Mouse (Mus musculus): ENCODE results near the gene Rhox3g.
"Not testable (repeated sequence)": the region's sequence is repeated elsewhere in the genome, so short reads cannot be mapped to it uniquely, and the experiment has no call there.

Gene Rhox3g

DNA sequence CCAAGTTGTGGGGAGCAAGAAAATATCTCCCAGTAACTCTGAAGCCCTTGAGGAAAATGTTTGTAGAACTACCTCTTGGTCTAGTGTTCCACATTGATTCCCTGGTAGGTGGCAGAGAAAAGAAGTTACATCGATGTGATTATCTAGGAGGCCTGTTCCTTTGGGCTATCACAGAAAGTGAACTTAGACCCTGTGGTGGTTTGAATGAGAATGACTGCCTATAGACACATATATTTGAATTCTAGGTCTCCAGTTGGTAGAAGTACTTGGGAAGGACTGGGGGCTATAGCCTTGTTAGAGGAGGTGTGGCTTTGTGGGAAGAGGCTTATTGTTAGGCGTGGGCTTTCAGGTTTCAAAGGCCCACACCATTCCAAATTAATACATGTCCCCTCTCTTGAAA is at the start of gene Rhox3g:
Gene Rhox3g (minus strand): TSS at position 101 of the 400 bp plus-strand sequence.
- not testable (repeated sequence) for DNase-seq

DNA sequence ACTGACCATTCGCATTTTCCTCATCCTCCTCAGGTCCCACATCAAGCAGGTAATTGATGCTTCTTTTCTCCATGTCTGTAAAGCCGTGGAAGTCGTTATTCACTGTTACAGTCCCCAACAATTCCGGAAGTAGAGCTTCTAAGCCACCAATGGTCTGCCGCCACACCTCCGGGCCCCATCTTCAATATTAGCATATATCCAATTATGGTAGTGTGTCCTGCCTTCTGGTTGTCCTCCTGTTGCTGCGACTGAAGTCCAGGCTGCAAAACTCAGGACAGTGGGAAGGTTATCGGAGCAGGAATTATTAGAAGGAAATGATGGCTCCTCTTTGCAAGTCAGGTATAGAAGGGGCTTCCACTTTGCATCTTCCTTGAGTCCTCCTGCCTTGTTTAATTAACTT is 44.8 kb upstream of the Rhox3g start, which contains the start of gene Rhox2h:
Gene Rhox2h (minus strand): TSS at position 101 of the 400 bp plus-strand sequence.
- DNase-seq = not testable (repeated sequence)

DNA sequence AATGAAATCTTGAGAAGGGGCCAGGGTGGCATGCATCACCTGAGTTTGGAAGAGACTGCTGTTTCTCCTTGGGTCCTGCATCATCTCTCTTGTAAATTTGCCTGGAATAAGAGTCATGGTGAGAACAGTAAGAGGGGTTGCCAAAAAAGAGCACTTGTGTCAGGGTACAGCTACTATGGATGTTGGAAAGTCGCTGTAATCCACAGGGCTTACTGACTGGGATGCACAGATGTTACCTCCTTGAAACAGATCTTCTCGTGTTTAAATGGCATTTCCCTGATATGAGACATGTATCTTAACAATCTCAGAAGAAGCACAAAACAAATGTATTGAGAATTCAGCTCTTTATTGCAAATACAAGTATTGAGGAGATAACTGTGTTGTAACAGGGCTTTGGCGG is 40.3 kb upstream of the Rhox3g start, which contains the start of gene Rhox3h:
Gene Rhox3h (minus strand): TSS at position 101 of the 400 bp plus-strand sequence.
- DNase-seq = not testable (repeated sequence)

DNA sequence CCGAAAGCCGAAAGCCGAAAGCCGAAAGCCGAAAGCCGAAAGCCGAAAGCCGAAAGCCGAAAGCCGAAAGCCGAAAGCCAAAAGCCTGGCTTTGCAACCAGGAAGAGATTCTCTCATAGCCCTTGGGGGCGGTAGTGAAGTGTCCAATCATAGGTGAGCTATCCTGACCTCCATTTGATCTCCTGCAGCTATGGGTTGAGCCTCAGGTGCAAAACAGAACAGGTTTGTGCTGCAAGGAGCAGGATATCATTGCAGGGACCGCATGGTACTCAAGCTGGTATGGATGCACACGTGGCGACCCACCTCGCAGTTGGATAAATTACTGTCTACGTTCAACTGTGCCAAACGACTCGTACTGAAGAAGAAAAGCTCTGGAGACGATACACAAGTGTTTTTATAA is 22.8 kb upstream of the Rhox3g start, which contains the start of gene Rhox4g:
Gene Rhox4g (minus strand): TSS at position 101 of the 400 bp plus-strand sequence.
- DNase-seq = not testable (repeated sequence)

DNA sequence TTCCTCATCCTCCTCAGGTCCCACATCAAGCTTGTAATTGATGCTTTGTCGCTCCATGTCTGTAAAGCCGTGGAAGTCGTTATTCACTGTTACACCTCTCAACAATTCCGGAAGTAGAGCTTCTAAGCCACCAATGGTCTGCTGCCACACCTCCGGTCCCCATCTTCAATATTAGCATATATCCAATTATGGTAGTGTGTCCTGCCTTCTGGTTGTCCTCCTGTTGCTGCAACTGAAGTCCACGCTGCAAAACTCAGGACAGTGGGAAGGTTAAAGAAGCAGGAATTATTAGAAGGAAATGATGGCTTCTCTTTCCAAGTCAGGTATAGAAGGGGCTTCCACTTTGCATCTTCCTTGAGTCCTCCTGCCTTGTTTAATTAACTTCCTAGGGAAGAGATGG is 15.0 kb upstream of the Rhox3g start, which contains the start of gene Rhox2g:
Gene Rhox2g (minus strand): TSS at position 101 of the 400 bp plus-strand sequence.
- DNase-seq = not testable (repeated sequence)

DNA sequence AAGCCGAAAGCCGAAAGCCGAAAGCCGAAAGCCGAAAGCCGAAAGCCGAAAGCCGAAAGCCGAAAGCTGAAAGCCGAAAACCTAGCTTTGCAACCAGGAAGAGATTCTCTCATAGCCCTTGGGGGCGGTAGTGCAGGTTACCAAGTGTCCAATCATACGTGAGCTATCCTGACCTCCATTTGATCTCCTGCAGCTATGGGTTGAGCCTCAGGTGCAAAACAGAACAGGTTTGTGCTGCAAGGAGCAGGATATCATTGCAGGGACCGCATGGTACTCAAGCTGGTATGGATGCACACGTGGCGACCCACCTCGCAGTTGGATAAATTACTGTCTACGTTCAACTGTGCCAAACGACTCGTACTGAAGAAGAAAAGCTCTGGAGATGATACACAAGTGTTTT is 20.8 kb downstream of the Rhox3g start, which contains the start of gene Rhox4f:
Gene Rhox4f (minus strand): TSS at position 101 of the 400 bp plus-strand sequence.
- not testable (repeated sequence) for DNase-seq

DNA sequence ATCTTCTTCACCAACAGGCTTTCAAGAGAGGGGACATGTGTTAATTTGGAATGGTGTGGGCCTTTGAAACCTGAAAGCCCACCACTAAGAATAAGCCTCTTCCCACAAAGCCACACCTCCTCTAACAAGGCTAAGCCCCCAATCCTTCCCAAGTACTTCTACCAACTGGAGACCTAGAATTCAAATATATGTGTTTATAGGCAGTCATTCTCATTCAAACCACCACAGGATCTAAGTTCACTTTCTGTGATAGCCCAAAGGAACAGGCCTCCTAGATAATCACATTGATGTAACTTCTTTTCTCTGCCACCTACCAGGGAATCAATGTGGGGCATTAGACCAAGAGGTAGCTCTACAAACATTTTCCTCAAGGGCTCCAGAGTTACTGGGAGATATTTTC is 47.7 kb downstream of the Rhox3g start, which contains the start of gene Rhox3f:
Gene Rhox3f (plus strand): TSS at position 301 of the 400 bp plus-strand sequence.
- not testable (repeated sequence) for DNase-seq
